Mouse (Mus musculus) liver, adult 10 weeks (tissue): Measurements from ENCODE around the gene Cfap45. TPM values are rescaled to one million over a fixed set of nuclear protein-coding genes. Genes with fewer than 3 reads are reported as not detected.

Source experiments
- polyA plus RNA-seq: library from polyadenylated mRNA; stranded (reverse); fragments of 350-450 nt; fragmentation: Illumina TruSeq; extraction: RNeasy Lipid Tissue Mini Kit (QIAGEN cat#74804); gene quantifications from one replicate; pipeline ENCODE4 v1.2.3, GENCODE M21; 2014; ENCODE audit warnings: low read depth, low replicate concordance

Cfap45 gene
- polyA plus RNA-seq: not detected

GRCm38 (mm10) chr1:172520576-172521440 lies at the start of gene Cfap45:
TSS of gene Cfap45 (plus strand) at chr1:172520801.

GRCm38 (mm10) chr1:172475054-172475741 lies 45.4 kb upstream of the Cfap45 start, which contains the start of gene Slamf9:
TSS of gene Slamf9 (plus strand) at chr1:172475358.

GRCm38 (mm10) chr1:172481540-172482280 lies 38.9 kb upstream of the Cfap45 start, which contains the start of gene Igsf9:
TSS of gene Igsf9 (plus strand) at chr1:172481788.

GRCm38 (mm10) chr1:172499765-172500441 lies 20.7 kb upstream of the Cfap45 start, which contains the start of gene Tagln2:
TSS of gene Tagln2 (plus strand) at chr1:172500047.

GRCm38 (mm10) chr1:172555638-172556037 lies 35.0 kb downstream of the Cfap45 start, which contains the start of gene Vsig8:
TSS of gene Vsig8 (plus strand) at chr1:172555938.

GRCm38 (mm10) chr1:172590385-172590784 lies 69.8 kb downstream of the Cfap45 start, which contains the start of gene Slamf8:
TSS of gene Slamf8 (minus strand) at chr1:172590568.

Other genes with a start within 250 kb of the Cfap45 start
- 0.19 TPM for gene Atp1a2, start 222.7 kb upstream of the Cfap45 start, polyA plus RNA-seq
- not detected for gene Kcnj9, start 191.5 kb upstream of the Cfap45 start, polyA plus RNA-seq
- gene Kcnj10, start 179.6 kb upstream of the Cfap45 start, polyA plus RNA-seq: 1.0 TPM
- gene Pigm, start 144.3 kb upstream of the Cfap45 start, polyA plus RNA-seq: 7.2 TPM
- not detected for gene Slamf9, start 45.4 kb upstream of the Cfap45 start, polyA plus RNA-seq
- gene Igsf9, start 39.0 kb upstream of the Cfap45 start, polyA plus RNA-seq: not detected
- 4.8 TPM for gene Tagln2, start 20.8 kb upstream of the Cfap45 start, polyA plus RNA-seq
- not detected for gene Vsig8, start 35.1 kb downstream of the Cfap45 start, polyA plus RNA-seq
- gene Slamf8, start 69.8 kb downstream of the Cfap45 start, polyA plus RNA-seq: not detected
- gene Fcrl6, start 81.8 kb downstream of the Cfap45 start, polyA plus RNA-seq: not detected
- 3.8 TPM for gene Dusp23, start 112.2 kb downstream of the Cfap45 start, polyA plus RNA-seq
- gene Crp, start 177.3 kb downstream of the Cfap45 start, polyA plus RNA-seq: 1,350 TPM